Mouse (Mus musculus) right cerebral cortex, adult 2 months (tissue): ENCODE data around the gene Cdh20.
"Not testable (repeated sequence)": the region's sequence is repeated elsewhere in the genome, so short reads cannot be mapped to it uniquely, and the experiment has no call there.

Experiments
- DNase-seq, 2 experiments: peaks; one replicate each; pipeline ENCODE4 v3.0.0; 2021 to 2022; ENCODE audit warnings: low spot score in 2 of 2

The Cdh20 gene

GRCm38 (mm10) chr1:104912407-104912806 lies 144.1 kb downstream of the Cdh20 start:
- DNase-seq, result no peak

- no peak for DNase-seq
These were observed 148.2 kb downstream of the Cdh20 start for GRCm38 (mm10) chr1:104916507-104916906.

GRCm38 (mm10) chr1:104917307-104917836 lies 149.0 kb downstream of the Cdh20 start:
- no peak for DNase-seq

GRCm38 (mm10) chr1:104933051-104933450 lies 164.7 kb downstream of the Cdh20 start:
- DNase-seq, result no peak

GRCm38 (mm10) chr1:104936966-104937365 lies 168.6 kb downstream of the Cdh20 start:
- DNase-seq, result no peak

- no peak for DNase-seq
These were observed 170.8 kb downstream of the Cdh20 start for GRCm38 (mm10) chr1:104939156-104939555.

GRCm38 (mm10) chr1:104944470-104945109 lies 176.3 kb downstream of the Cdh20 start:
- peak; percentile 64 to 70 for DNase-seq

- no peak for DNase-seq
These were observed 176.8 kb downstream of the Cdh20 start for GRCm38 (mm10) chr1:104945110-104945489.

- DNase-seq, result not testable (repeated sequence)
These were observed 181.3 kb downstream of the Cdh20 start for GRCm38 (mm10) chr1:104949640-104950039.

- DNase-seq, result no peak
These were observed 188.7 kb downstream of the Cdh20 start for GRCm38 (mm10) chr1:104957046-104957445.

- no peak for DNase-seq
These were observed 193.3 kb downstream of the Cdh20 start for GRCm38 (mm10) chr1:104961670-104962069.

GRCm38 (mm10) chr1:104962257-104962656 lies 193.9 kb downstream of the Cdh20 start:
- DNase-seq, result no peak

GRCm38 (mm10) chr1:104979068-104979467 lies 210.7 kb downstream of the Cdh20 start:
- DNase-seq, result peak; percentile 33 to 47

GRCm38 (mm10) chr1:104980273-104980672 lies 211.9 kb downstream of the Cdh20 start:
- DNase-seq, result no peak

GRCm38 (mm10) chr1:104986222-104986973 lies 218.1 kb downstream of the Cdh20 start:
- DNase-seq, result peak in 1 of 2 experiments; percentile 49

- DNase-seq, result no peak
These were observed 219.2 kb downstream of the Cdh20 start for GRCm38 (mm10) chr1:104987526-104987925.

GRCm38 (mm10) chr1:104992441-104992840 lies 224.1 kb downstream of the Cdh20 start:
- no peak for DNase-seq

- DNase-seq, result no peak
These were observed 225.7 kb downstream of the Cdh20 start for GRCm38 (mm10) chr1:104993905-104994611.

- DNase-seq, result no peak
These were observed 226.3 kb downstream of the Cdh20 start for GRCm38 (mm10) chr1:104994612-104994986.

GRCm38 (mm10) chr1:104997814-104998213 lies 229.5 kb downstream of the Cdh20 start:
- DNase-seq, result no peak

GRCm38 (mm10) chr1:105002179-105002578 lies 233.8 kb downstream of the Cdh20 start:
- no peak for DNase-seq

- no peak for DNase-seq
These were observed 235.5 kb downstream of the Cdh20 start for GRCm38 (mm10) chr1:105003786-105004185.
